Mouse (Mus musculus) 3T3-L1 (cell line): ENCODE results near the gene Svop.

ENCODE experiments used
- DNase-seq: peaks from one replicate; pipeline ENCODE4 v3.0.0-alpha.2; 2015; ENCODE audit warnings: low read depth, low spot score

Gene Svop

DNA sequence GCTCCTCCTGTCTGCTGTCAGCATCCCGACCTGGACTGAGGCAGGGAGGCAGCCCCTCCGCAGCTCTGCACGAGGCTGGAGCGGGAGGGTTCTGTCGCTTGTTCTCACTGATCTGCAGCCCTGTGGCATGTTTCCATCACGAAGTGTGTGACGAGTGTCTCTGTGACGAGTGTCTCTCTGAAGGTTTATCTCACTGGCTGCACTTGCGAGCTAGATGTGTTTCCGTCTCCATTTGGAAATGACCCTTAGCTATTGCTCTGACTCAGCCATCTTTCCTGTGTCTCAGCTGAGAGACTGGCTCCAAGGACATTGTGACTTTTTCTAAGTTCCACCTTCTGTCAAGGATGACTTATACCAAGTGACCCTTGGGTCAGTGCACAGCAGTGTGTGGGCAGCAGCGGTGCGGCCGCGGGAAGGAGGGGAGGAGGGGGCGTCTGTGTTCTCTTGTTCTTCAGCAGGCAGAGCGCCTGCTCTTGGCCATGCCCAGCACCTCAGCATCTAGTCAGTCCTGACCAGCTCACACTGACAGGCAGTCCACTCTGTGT is 15.1 kb upstream of the Svop start:
- DNase-seq, result no peak

DNA sequence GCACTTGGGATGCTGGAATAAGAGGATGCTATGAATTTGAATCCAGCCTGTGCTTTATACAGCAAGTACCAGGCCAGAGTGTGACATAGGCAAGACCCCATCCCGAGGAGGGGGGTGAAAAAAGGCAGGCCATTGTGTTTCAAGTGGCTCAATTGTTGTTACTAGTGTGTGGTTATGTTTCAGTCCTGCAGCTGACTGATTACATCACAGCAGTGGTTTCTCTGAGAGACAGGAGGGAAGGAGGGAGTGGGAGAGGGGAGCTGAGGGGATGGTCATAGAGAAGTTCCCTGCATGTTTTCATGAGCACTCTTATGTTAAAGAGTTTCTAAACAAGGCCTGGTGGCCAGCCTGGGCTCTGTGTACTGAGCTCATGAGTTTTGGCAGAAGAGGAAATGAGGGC is 11.4 kb upstream of the Svop start:
- DNase-seq, result no peak

DNA sequence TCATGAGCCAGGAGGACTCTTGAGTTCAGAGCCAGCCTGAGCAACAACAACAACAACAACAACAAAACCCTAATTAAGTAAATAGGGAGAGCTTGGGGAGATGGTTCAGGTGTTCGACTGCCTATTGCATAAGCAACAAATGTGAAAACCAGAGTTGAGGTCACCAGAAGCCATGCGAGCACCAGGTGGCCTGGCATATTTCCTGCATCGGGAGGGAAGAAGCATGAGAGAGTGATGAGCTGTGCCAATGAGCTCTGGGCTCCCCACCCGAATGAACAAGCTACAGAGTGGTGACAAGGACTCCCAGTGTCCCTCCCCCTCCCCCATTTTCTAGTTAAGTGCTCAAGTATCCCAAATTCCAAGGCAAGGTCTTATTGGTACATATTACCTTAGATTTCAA is 10.5 kb upstream of the Svop start:
- no peak for DNase-seq

DNA sequence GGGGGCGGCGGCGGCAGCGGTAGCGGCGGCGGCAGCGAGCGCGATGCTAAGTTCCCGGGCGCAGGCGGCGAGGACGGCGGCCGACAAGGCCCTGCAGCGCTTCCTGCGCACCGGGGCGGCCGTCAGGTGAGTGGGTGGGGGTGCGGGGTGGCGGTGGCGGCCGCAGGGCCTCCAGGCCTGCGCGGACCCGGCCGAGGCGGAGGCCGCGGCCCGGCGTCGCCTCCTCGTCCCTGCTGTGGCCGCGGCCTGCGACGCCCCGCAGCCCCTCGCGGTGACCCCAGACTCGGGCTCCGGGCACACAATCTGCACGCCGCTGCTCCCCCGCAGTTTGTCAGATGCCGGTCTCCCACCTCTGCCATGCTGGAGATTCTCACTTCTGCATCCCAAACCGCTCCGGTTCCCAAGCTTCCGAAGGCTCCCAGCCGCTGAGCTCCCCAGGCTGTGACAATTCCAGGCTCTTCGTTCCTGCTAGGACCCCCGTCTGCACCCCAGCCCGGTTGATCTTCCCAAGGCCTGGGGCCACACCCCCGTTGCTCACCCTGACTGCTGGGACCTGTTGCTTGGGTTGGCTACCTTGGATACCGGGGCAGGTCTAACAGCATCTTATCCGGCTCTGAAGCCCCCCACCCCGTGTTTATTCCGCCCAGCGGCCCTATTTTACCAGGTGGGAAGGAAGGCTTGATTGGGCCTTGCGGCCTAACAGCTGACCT is 9.2 kb upstream of the Svop start:
- DNase-seq, result peak; percentile 20

DNA sequence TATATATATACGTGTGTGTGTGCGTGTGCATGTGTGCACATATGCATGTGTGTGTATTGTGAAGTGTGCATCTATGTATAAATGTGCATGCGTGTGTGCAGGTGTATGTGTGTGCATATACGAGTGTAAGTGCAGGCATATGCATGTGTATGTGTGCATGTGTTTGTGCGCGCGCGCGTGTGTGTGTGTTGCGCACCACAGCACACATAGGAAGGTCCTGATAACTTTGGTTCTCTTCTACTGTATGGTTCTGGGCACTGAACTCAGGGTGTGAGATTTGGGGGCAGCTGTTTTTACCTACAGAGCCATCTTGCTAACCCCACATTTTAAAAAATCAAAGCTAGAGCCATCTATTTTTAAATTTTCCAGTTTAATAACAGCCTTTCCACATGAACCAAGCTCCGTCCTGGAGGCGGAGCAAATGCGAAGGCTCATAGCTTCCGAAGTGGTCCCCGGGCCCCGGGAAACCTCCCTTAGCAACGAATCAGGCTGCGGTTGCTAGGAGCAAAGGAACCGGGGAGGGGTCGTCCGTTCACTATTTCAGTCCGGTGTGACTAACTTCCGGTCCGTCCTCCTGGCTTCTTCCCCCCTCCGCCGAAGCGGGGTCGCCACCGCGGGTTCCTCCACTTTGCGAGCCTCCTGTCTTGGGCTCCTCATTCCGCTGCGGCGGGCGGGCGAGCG is 8.5 kb upstream of the Svop start:
- DNase-seq, result peak; percentile 93

DNA sequence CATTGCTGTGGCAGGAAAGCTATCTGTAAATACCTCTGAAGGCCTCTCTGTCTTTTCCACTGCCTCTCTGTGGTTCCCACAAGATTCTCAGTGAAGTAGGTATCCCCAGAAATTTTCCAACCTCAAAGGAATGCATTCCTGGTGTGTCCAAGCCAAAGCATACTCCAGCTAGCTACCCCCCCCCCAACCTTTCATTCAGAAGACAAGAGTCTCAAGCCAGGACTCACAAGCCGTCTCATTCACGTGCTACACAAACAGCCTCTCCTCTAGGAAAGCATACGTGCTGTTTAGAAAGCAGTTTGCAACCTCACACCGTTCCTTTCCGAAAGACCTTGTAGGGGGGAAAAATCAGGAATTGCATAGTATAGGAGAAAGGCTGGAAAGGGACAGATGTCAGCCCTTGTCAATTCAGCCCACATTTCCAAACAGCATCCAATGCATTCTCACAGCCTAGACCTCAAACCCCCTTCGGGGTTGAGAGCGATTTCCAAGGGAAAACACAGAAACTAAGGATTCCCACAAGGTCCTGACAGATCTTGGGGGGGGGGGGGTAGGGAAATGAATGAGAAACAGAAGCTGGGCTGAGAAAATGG is 853 bp downstream of the Svop start:
- DNase-seq, result no peak

DNA sequence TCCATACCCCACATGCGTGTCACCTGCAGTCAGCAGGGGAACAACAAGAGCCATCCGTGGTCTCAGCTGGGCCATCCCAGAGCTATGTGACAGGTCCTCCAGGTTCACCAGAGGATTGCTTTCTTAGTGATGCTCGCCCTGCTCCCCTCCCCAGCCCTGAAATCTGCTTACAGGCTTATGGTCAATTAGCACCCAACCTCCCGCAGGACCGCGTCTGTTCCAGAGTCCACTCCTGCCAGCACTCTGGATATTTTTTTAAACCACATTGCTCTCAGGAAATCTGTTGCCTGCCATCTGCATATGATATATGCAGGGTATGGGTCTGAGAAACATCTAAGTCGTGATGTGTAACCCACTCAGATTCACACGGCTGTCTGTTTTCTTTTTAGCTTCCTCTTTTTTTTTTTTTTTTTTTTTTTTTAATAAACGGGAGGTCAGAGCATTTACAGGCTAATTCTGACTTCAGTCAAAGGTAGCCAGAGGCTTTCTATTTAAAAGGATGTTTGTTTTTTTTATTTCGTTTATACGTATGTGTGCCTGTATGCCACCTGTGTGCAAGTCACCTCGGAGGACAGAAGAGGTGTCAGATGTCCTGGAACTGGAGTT is 3.4 kb downstream of the Svop start:
- no peak for DNase-seq

DNA sequence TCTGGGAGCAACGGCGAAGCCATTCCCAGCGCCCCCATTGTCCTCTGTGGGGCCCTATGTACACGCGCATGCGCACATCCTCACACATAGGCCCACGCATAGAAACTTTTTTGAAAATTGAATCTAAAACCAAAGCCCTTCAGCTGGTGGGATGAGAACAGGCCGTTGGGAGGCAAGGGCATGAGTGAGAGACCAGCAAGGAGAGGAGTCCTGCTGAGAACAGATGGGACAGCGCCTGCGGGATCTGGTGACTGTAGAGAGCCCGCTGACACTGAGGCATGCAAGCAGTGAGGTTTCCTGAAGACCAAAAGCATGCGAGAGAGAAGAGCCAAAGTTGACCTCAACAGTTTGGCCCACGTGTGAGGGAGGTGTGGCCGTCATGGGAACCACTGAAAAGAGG is 5.9 kb downstream of the Svop start:
- no peak for DNase-seq

DNA sequence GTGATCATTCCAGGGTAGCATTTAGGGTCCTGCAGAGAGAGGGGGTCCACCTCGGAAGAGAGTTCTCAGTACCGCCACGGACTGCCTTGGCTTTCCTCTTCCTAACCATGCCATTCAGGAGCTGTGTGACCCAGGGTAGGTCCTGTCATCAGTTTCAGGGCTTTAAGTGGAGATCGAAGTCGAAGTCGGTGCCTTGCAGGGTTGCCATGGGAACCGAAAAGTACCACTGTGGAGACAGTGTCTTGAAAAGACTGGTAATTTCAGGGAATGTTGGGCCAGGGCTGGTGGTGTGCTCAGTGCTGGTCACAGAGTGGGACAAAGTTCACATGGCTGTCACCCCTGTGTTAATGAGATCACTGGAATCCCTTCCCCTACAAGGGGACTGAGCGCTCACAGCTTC is 14.4 kb downstream of the Svop start:
- no peak for DNase-seq

DNA sequence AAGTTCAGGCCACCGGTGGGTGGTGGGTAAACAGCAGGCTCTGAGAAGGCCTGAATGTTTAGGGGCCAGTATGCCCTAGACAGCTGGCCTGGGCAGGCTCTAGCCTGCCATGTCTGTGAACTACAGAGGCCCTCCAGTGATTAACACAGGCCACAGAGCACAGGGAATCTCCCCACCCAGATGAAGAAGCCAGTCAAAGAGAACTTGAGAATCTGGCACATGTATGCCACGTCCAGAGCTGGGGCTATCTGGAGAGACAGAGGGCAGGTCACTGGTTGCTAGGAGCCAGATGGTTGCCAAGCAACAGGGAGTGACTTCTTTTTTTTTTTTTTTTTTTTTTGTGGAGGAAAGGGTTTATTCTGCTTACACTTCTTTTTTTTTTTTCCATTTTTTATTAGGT is 19.1 kb downstream of the Svop start:
- DNase-seq, result no peak

DNA sequence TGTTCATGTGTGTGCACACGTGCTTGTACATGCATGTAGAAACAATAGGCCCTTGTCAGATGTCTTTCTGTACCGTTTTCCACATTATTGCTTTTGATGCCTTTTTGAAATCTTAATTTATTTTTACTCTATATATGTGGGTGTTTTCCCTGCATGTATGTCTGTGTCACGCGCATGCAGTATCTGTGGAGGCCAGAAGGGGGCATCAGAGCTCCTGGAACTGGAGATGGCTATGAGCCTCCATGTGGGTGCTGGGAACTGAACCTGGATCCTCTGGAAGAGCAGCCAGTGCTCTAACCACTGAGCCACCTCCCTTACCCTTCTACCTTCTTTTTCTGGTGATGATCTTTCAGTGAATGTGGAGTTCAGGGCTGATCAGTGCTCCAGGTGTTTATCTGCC is 20.5 kb downstream of the Svop start:
- DNase-seq, result no peak

DNA sequence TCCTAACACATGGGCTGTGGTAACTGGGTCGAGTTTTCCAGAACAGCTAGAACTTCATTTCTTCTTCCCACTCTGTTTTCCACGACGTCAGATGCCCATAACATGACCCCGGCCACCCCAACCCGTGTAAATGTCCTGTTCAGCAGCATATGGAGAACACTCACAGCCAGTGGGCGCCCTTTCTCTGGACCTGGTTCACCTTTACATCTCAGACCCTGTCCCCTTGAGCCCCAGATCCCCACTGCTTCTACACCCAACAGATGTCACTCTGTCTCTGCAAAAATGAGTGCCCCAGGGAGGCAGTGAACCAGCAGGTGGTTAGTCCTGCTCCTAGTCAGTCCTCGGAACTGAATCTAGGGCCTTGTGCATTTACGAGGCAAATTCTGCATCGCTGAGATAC is 23.4 kb downstream of the Svop start:
- DNase-seq, result no peak

DNA sequence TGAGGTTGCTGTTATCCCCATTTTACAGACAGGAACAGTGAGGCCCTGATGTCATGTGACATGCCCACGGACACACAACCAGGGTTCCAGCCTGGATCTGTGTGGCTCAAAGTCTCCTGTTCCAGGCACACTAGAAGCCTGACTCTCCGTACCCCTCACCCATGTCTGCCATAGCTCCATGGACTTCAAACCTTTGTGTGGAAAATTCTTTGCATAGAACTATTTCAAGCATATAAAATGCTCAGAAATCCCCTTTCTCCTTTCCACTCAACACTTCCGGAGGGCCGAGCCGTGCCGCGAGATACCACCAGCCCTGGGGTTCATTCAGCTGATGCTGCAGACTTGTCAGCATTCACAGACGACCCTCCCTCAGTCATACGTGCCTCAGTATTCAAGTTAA is 23.8 kb downstream of the Svop start:
- no peak for DNase-seq

DNA sequence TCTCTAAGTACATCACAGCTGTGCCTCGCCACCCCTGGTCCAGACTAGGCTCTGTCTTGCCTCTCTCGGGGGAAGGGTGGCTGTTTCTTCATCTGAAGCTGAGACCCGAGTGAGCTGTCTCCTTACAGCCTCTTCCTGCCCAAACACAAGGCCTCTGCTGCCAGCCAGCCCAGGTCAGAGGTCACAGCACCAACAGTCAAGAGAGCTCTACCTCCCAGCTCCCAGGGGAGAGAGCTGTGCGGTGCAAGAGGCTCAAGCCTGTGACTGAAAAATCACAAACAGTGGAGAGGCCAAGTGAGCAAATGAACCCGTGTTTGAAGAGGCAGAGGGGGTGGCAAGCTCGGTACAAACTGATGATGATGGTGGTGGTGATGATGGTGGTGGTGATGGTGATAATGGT is 24.8 kb downstream of the Svop start:
- DNase-seq, result no peak

DNA sequence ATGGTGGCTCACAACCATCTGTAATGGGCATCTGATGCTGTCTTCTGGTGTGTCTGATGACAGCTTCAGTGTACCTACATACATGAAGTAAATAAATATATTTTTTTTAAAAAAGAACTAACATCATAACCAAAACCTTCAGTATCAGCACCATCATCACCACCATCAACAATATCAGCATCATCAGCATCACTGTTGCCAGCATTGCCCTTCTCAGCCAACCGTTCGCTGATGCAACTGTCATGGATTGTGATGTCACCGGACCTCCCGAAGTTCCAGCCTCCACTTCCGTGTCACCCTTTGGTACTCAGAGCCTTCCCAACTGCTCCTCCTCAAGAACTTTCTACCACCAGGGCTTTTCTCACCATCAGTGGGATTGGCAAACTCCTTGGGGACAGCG is 26.2 kb downstream of the Svop start, which contains the start of gene Usp30:
TSS of gene Usp30 (plus strand) at position 301 of the 400 bp plus-strand sequence.
- no peak for DNase-seq

DNA sequence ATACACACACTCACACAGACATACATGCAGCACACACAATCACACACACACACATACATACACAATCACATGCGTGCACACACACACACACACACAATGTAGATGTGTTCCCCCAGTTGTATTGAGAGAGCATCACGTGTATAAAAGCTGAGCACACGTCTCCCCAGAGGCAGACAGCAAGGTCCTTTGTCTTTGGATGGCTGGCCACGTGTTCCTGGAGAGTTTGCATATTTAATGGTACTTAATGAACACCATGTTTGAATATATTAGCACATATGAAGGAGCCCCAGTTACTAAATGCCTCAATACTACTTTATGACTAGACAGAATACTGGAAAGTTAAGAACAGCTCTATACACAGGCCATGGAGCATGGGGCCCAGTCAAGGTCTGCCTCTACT is 27.4 kb downstream of the Svop start:
- DNase-seq, result no peak

DNA sequence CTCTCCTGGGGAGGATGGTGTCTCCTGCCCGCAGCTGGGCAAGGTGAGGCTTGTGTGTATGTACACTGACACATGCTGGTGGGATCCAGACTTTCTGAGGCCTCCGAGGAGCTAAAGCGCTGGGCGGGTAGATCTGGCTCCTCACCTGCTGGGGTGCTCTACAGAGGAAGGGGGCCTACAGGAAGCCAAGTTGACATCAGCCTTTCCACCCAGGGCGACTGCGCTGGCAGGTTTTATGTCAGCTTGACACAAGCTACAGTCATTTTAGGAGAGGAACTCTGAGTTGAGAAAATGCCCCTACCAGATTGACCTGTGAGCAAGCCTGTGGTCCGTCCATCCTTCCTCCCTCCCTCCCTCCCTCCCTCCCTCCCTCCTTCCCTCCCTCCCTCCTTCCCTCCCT is 29.7 kb downstream of the Svop start:
- no peak for DNase-seq

DNA sequence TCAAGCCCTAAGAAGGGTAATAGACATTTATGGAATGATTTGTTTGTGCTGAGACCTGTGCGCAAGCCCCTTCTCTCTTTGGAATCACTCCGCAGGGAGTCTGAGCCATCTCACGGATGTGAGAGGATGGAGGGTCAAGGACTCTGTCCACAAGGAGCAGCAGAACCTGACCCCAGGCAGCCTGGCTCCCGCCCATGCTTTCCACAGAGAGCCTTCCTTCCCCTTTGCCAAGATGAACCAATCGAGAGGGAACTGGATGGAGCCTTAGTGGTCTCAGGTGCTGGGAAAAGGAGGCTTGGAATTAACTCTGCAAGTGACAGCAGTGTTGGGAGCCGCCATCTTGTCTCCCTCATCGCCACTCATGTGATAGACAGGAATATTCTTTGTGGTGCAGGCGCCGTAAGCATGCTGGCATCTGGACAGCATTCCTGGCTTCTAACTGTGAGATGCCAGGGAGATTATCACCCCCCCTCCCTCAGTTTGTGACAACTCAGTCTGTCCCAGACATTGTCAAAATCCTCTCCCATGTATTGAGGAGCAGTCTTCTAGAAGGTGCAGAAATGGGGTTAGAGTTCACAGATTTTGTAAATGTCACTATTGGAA is 34.1 kb downstream of the Svop start:
- DNase-seq, result peak; percentile 22

DNA sequence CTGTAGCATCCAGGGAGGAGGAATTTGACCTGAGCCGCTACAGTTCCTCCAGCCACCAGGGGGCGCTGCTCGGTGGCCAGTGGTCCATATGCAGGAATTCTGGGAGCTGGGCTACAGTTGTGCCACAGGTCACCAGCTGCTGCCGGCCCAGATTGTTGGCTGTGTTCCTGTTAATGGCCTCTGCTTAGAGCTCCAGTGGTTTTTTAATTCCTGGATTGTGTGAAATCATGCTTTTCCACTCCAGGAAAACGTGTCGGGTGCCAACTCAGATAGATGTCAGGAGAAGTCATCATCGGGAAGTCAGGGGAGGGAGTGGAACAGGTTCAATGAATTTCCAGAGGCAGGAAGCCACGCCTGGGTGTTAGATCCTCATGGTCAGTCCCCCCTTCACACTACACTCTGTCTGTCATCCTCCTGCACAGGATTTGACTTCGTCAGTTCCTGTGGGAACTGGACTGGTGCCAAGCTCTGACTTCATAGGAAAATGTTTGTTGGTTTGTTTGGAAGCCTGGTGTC is 39.1 kb downstream of the Svop start:
- DNase-seq, result peak; percentile 81

DNA sequence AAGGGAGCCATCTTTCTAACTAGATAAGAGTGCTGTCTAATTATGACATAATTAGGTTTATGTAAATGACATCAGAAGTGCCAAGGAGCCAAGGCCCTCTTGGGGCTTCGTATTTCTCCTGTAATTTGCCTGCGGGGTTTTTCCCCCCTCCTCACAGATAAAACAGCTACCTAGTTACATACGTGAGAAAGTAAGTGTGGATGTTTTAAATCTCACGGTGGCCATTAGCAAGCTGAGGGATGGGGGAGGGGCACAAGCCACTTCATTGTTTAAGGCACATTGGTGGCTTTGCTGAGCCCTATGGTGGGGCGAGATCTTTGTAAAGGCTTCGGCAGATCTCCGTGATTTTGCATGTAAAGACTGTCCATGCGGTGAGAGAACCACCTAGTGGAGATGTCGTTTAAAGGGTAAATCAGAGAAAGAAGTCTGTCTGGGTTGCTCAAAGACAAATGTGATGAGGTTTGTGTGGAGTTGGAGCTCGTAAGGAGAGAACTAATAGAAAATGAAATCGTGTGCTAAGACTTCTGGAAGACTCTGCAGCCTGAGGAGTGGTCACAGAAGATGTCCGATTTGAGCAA is 42.5 kb downstream of the Svop start:
- DNase-seq, result no peak

DNA sequence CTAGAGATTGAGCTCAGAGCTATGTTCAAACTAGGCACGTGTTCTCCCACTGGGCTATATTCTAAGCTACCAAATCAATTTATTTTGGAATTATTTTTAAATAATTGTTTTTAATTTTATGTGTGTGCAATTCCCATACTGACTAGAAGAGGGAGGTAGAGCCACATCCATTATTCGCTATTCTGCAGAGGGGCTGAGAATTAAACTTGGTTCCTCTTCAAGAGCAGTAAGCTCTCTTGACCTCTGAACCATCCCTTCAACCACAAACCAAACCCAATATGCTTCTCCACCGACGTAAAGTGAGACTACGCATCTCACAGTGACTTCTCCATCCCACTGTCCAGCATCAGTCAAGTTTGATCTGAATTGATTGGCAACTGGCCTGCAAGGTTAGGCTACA is 44.2 kb downstream of the Svop start:
- peak; percentile 25 for DNase-seq
